Mouse (Mus musculus): ENCODE measurements around the gene Dusp11. TPM values are rescaled to one million over a fixed set of nuclear protein-coding genes. Genes with fewer than 3 reads are reported as not detected.
A peak's percentile ranks its signal among the peaks of the same experiment; 100 is the strongest.
"Not testable (repeated sequence)": the region's sequence is repeated elsewhere in the genome, so short reads cannot be mapped to it uniquely, and the experiment has no call there.

The Dusp11 gene
- polyA plus RNA-seq (2015; fragmentation: Nextera tagmentation; extraction: Ambion mirVana): 38.4 and 41.3 TPM in 2 replicates

DNA sequence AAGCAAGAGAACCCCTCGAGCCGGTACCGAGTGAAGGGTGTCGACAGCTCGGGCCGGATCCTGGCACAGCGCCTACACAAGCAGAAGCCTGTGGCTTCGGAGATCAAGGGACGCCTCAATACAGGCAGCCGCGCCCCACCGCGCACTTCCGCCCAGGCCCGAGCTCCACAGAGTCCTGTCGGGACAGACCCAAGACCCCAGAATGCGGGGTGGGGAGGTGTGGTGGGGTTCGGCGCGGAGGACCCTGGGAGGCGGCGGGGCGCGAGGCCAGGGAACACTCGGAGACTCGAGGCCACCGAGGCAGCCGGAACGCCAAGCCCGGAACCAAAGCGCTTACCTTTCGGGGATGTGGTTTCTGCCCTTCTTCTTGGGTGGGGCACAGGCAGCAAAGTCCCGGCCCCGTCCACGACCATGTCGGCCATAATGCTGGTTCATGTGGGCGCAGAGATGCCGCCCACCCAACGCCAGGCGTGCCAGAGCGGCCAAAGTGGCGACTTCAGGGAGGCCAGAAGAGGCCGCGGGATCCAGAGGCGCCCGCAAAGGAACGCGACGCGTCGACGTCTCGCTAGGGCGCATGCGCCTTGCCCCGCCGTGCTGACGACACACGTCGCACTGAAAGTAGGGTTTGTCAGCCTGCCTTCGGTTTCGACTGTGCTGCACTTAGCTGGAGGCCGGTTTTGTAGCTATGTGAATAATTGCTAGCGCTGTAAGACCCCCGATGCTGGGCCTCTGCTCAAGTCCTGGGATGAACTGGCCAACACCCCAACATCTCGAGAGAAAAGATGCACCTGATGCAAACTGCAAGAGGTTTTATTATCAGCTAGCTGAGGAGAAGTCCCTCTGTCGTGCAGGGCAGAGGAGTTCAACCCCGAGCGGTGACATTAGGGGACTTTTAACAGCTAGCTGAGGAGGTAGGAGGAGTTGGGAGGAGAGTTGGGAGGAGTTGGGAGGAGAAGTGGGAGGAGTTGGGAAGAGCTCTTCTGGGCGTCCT is at the start of gene Dusp11:
Gene Dusp11 (minus strand): TSS at position 567 of the 991 bp plus-strand sequence.
- peak within 1 kb of the TSS; percentile 76 for H3K4me2 ChIP-seq
- H3K9ac ChIP-seq: peak within 1 kb of the TSS; percentile 89
- H3K36me3 ChIP-seq: peaks cover 18% of the 10 kb centered on the region
- WGBS: under 1% methylated on average over 69 of the region's 70 CpGs
- H3K27ac ChIP-seq: peak within 1 kb of the TSS; percentile 100
- H3K4me1 ChIP-seq: peaks cover 13% of the 10 kb centered on the region
- ATAC-seq (ENCODE audit: borderline replicate concordance, extremely low read depth, low FRiP score, low TSS enrichment): peak; percentile 97
- peak within 1 kb of the TSS; percentile 81 for H3K4me3 ChIP-seq
- no peaks in the 10 kb centered on the region for H3K9me3 ChIP-seq
- no peaks in the 10 kb centered on the region for H3K27me3 ChIP-seq

DNA sequence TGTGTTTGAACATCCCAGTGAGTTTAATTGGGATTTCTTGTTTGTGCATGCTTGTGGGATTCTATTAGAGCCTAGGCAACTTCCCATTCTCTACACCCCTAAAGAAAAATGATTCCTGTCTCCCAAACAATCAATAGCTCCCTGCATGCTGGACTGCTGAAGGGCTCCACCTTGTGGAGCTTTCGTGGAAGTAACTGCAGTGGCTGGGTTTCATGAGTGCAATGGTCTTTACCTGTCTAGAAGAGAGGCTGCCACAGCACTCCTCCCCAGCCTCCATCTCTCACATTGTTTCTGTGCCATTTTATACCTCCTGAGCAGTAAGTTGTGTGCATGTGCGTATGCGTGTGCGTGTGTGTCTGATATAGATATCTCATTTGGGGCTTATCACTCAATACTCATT is 48.5 kb upstream of the Dusp11 start:
- Histone ChIP-seq H3K4me1 (no peaks in the 10 kb centered on the region), H3K27ac (no peak overlapping the region), H3K9me3 (no peaks in the 10 kb centered on the region), H3K4me2 (no peak overlapping the region), H3K4me3 (no peak overlapping the region), H3K27me3 (no peaks in the 10 kb centered on the region), H3K9ac (no peak overlapping the region), H3K36me3 (no peaks in the 10 kb centered on the region)
- 39% methylated on average over 4 of the region's 4 CpGs for WGBS
- ATAC-seq (ENCODE audit: borderline replicate concordance, extremely low read depth, low FRiP score, low TSS enrichment): no peak

DNA sequence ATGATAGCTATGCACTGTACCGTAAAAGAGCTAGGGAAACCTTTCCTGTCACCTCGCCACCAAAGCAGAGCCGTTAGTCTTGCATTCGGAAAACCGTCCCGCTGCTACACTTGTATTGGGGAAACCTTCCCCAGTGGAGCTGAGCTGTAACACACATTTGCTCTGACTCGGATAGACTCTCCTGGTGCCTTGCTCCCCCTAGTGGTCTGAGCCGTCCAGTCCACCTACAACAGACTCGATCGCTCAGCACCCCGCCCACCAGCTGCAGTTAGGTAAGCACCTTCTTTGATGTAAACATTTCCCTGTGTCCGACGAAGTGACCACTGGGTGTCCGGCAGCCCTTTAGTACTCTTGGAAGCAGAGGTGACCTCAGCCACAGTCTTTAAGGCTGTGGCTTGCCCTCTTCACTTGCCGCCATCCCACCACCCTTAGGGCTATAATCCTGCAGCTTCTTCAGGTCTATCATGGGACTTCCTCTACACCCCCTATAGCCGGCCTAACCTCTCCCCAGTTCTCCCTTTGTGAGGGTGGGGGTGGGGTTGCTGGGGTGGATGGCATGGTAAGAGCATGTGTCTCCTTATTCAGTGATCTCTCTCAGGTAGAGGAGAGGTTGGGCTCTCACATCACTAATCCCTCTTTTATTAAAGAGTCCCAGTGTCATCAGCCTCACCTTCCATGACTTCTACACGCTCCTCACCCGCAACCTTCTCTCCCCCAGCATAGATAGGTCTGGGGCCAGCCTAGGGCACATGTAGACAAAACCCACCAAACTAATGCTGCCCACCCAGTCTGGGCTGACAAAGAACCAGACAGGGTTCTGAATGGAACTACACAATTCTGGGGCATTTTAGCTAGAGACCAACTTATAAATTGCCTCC is 43.0 kb upstream of the Dusp11 start:
- Histone ChIP-seq H3K9me3 (no peaks in the 10 kb centered on the region), H3K4me1 (peaks cover 3% of the 10 kb centered on the region; the same call in 1 of the 2 replicates), H3K4me3 (no peak overlapping the region), H3K27ac (no peak overlapping the region), H3K9ac (0 out of 2 replicates have a peak overlapping the region, but pooled peaks have one; percentile 16), H3K4me2 (peak overlapping the region; percentile 42), H3K36me3 (no peaks in the 10 kb centered on the region), H3K27me3 (no peaks in the 10 kb centered on the region)
- WGBS: 11% methylated on average over 18 of the region's 18 CpGs
- peak; percentile 79; the same call in 1 of the 2 replicates for ATAC-seq (ENCODE audit: borderline replicate concordance, extremely low read depth, low FRiP score, low TSS enrichment)

DNA sequence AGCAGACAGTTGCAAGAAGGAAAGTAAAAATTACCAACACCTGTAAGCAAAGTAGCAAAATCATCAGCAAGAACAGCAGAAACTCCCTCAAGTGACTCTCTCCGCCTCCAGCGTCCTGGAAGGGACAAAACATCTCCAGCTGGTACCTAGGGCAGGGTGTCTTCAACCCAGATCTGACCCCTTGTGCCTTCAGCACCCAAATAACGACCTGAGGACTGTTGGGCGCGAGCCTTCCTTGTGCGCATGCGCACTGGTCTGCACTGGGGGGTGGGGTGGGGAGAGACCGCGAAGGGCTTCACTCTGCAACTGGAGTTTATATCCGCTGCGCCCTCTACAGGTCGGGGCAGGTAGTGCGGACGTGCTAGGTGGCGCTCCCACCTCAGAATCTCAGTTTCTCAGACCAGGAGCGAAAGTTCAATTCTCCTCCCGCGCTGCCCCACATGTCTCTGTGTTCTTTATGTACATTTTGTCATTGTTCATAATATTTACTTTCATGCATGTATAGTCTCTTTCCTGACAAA is 42.0 kb upstream of the Dusp11 start:
- no peak overlapping the region for H3K27ac ChIP-seq
- no peak for ATAC-seq (ENCODE audit: borderline replicate concordance, extremely low read depth, low FRiP score, low TSS enrichment)
- H3K27me3 ChIP-seq: no peaks in the 10 kb centered on the region
- H3K4me2 ChIP-seq: no peak overlapping the region
- H3K4me3 ChIP-seq: no peak overlapping the region
- 75% methylated on average over 18 of the region's 18 CpGs for WGBS
- no peaks in the 10 kb centered on the region for H3K36me3 ChIP-seq
- peaks cover 3% of the 10 kb centered on the region; the same call in 1 of the 2 replicates for H3K4me1 ChIP-seq
- H3K9ac ChIP-seq: no peak overlapping the region
- no peaks in the 10 kb centered on the region for H3K9me3 ChIP-seq

DNA sequence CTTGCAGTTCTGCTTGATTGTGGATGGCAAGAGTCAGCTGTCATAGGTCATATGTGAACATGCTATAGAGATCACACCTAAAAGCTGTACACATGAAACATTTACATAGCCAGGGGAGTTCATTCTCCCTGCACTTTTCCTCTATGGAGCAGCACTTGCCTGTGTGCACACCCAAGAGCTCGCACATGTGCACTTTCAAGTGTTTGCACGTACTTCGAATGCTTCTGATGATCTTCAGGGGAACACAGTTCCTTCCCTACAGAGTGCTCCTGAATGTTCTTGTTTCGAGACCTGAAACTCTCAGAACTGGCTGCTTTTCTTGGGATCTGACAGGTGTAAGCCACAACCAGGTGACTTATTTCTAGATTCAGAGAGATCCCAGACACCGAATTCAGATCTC is 29.3 kb upstream of the Dusp11 start:
- H3K9ac ChIP-seq; H3K4me2 ChIP-seq; ATAC-seq (ENCODE audit: borderline replicate concordance, extremely low read depth, low FRiP score, low TSS enrichment); H3K27ac ChIP-seq; H3K27me3 ChIP-seq; H3K36me3 ChIP-seq; H3K4me1 ChIP-seq; H3K9me3 ChIP-seq; H3K4me3 ChIP-seq: not testable (repeated sequence)
- WGBS: 52% methylated on average over 5 of the region's 5 CpGs

DNA sequence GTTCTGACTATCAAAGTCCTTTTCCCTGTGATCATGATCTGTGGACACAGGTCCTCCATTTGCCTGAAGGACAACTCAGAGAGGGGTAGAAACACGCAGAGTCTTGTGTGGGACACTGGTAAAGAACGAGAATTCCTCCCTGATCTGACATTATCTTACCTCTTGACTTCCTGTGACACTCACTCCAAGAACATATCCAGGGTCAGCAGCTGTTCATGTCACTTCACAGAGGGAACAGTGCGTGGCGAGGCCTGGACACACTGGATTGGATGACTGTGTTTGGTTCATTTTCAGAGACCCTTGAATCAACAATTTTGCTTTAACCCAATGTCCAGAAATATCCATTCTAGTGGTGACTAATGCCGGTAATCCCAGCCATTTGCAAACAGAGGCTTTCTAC is 28.1 kb upstream of the Dusp11 start:
- WGBS: 64% methylated on average over 5 of the region's 5 CpGs
- H3K4me3 ChIP-seq; H3K9me3 ChIP-seq; H3K27me3 ChIP-seq; H3K9ac ChIP-seq; ATAC-seq (ENCODE audit: borderline replicate concordance, extremely low read depth, low FRiP score, low TSS enrichment); H3K4me2 ChIP-seq; H3K27ac ChIP-seq; H3K36me3 ChIP-seq; H3K4me1 ChIP-seq: not testable (repeated sequence)

DNA sequence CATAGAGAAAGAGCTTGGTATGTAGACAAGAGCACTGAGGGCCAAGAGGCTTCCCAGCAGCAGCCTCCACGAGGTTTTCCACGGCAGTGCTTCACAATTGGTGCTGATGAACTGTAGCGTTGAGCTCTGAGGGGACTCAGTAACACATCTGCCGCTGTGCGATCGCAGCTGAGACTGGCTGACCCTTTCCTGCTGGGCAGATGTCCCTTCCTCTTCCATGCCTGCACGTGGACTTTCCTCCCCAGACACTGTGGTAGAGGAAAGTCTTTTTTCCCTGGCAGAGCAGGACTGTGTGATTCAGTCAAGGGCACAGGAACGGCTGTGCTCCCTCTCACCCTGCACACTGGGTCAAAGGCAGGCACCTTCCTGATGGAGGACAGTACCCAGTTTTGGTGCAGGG is 22.9 kb upstream of the Dusp11 start:
- Histone ChIP-seq H3K27ac (no peak overlapping the region), H3K4me3 (no peak overlapping the region), H3K4me1 (no peaks in the 10 kb centered on the region), H3K27me3 (no peaks in the 10 kb centered on the region), H3K9me3 (no peaks in the 10 kb centered on the region), H3K36me3 (no peaks in the 10 kb centered on the region), H3K9ac (no peak overlapping the region), H3K4me2 (no peak overlapping the region)
- WGBS: 67% methylated on average over 8 of the region's 8 CpGs
- no peak for ATAC-seq (ENCODE audit: borderline replicate concordance, extremely low read depth, low FRiP score, low TSS enrichment)

DNA sequence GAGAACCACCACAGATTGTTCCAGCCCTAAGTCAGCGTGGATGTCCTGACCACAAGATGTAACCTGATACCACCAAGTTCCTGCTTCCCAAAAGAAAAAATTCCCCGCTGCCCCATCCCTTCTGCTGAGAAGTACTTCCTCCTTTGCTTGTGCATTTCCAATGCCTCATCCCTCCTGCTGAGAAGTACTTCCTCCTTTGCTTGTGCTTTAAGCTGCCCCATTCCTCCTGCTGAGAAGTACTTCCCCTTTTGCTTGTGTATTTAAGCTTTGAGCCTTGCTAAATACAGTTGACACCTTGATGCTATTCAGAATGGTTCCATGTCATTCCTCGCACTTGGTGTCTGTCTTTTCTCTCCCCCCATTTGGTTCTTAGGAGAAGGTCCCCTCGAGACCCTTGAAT is 17.3 kb upstream of the Dusp11 start:
- H3K9ac ChIP-seq; H3K4me1 ChIP-seq; H3K36me3 ChIP-seq; H3K9me3 ChIP-seq; ATAC-seq (ENCODE audit: borderline replicate concordance, extremely low read depth, low FRiP score, low TSS enrichment); H3K27me3 ChIP-seq; H3K4me3 ChIP-seq; H3K27ac ChIP-seq; H3K4me2 ChIP-seq: not testable (repeated sequence)
- WGBS: 65% methylated on average over 4 of the region's 4 CpGs

DNA sequence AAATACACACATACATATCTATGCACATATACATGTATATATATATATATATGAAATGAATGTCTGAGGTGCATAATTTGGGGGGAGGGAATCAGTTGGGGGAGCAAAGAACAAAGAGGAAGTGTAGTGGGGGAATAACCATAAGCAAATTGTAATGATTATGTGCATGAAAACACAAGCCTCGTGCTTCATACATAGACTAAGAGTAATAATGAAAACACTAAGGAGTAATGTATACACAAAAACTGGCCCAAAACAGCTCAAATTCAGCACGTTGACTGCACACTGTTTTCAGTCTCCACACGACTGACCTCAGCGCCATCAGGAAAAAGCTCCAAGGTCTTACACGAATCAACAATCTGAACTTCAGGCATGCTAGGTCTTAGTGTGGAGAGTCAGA is 14.8 kb upstream of the Dusp11 start:
- Histone ChIP-seq H3K27me3 (no peaks in the 10 kb centered on the region), H3K9ac (no peak overlapping the region), H3K27ac (no peak overlapping the region), H3K36me3 (no peaks in the 10 kb centered on the region), H3K9me3 (no peaks in the 10 kb centered on the region), H3K4me1 (no peaks in the 10 kb centered on the region), H3K4me3 (no peak overlapping the region), H3K4me2 (no peak overlapping the region)
- ATAC-seq (ENCODE audit: borderline replicate concordance, extremely low read depth, low FRiP score, low TSS enrichment): no peak
- 78% methylated on average over 5 of the region's 5 CpGs for WGBS

DNA sequence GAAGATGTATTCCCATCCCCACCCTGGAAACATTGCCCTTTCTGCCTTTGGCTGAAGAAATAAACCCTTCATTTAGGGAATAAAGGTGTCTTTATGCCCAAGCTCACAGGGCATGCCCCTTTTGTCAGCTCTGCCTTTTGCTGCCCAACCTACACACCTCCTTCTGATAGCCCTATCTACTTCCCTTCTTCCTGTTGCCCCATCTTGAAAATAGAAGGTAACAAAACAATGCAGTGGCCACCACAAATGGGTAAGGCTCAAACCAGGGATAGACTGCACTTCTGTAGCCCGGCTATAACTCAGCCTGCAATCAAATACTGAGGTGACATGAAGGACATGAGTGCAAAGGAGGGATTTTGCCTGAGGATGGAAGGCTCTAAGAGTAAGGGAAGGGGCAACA is 14.3 kb upstream of the Dusp11 start:
- 96% methylated on average over 1 of the region's 1 CpGs for WGBS
- Histone ChIP-seq H3K4me1 (no peaks in the 10 kb centered on the region), H3K27ac (no peak overlapping the region), H3K36me3 (no peaks in the 10 kb centered on the region), H3K4me2 (no peak overlapping the region), H3K9ac (no peak overlapping the region), H3K27me3 (no peaks in the 10 kb centered on the region), H3K9me3 (no peaks in the 10 kb centered on the region), H3K4me3 (no peak overlapping the region)
- no peak for ATAC-seq (ENCODE audit: borderline replicate concordance, extremely low read depth, low FRiP score, low TSS enrichment)

DNA sequence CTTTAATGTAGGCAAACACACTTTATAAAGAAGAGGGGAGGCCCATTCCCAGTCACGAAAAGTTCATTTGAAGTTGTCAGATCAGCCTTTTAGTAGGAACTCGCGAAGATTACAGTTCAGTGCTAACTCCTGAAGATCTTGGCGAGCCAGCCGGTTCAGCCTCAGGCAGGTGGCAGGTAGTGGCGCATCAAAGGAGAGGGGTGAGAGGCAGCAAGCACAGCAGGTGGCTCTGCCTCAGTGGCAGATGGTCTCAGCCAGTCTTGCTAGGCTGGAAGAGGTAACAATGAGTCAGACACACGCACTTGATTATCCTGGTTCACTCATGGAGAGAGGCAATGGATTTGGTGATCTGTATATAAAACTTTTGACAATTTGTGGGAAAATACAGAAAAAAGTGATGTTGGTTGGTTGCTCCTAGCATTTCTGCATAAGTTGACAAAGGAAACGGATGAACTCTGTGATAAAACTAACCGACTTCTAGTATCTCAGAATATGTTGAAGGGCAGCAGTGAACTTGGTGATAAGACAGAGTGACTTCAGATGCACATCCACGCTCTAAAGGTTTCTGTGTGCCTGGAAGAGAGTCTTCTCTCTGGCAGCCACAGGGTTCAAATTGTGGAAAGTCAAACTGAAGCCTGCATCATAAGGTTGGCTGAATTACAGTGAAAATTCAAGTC is 13.6 kb upstream of the Dusp11 start:
- Histone ChIP-seq H3K4me1 (no peaks in the 10 kb centered on the region), H3K27me3 (no peaks in the 10 kb centered on the region), H3K4me2 (no peak overlapping the region), H3K9ac (no peak overlapping the region), H3K9me3 (no peaks in the 10 kb centered on the region), H3K36me3 (no peaks in the 10 kb centered on the region), H3K4me3 (no peak overlapping the region), H3K27ac (no peak overlapping the region)
- ATAC-seq (ENCODE audit: borderline replicate concordance, extremely low read depth, low FRiP score, low TSS enrichment): no peak
- 48% methylated on average over 10 of the region's 10 CpGs for WGBS

Data from lung, embryonic 15.5 days (tissue).